Mouse (Mus musculus): Measurements from ENCODE around the gene Nkx2-3.

Nkx2-3 gene

DNA sequence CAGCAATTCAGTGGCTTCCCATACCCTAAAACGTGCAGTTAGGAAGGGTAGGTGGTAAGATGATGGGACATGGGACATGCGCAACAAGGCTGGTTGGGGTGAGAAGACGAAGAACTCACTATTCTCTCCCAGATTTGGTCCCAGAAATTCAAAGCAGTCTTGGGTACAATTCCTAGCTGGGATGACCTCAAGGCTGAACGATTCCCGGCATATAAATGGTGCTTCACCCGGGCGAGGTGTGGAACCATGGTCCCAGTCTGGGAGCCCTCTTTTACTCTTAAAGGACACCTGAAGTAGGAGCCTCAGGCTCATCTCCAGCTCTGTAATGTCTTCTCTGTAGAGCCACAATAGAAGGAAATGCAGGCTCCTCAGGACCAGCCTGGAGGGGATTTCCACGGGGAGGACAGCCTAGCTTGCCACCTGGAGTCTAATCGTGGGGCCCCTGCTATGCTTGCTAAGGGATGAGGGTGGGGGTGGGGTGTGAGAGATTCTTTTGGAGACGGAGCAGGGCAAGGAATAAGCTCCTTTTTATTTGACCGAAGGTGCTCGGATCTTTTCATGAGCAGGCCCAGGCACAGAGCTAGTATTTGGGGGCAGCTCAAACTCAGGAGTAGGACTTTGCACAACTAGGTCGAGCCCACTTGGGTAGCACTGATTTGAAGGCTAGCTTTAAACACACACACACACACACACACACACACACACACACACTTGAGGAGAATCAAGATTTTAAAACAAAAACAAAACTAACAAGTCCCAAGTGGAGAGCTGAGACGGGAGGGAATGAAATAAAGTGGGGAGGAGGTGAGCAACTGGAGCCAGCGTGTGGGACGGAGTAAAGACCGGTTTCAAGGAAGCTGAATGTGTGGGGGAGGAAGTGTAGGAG lies 6.2 kb upstream of the Nkx2-3 start:
- no peak for DNase-seq

DNA sequence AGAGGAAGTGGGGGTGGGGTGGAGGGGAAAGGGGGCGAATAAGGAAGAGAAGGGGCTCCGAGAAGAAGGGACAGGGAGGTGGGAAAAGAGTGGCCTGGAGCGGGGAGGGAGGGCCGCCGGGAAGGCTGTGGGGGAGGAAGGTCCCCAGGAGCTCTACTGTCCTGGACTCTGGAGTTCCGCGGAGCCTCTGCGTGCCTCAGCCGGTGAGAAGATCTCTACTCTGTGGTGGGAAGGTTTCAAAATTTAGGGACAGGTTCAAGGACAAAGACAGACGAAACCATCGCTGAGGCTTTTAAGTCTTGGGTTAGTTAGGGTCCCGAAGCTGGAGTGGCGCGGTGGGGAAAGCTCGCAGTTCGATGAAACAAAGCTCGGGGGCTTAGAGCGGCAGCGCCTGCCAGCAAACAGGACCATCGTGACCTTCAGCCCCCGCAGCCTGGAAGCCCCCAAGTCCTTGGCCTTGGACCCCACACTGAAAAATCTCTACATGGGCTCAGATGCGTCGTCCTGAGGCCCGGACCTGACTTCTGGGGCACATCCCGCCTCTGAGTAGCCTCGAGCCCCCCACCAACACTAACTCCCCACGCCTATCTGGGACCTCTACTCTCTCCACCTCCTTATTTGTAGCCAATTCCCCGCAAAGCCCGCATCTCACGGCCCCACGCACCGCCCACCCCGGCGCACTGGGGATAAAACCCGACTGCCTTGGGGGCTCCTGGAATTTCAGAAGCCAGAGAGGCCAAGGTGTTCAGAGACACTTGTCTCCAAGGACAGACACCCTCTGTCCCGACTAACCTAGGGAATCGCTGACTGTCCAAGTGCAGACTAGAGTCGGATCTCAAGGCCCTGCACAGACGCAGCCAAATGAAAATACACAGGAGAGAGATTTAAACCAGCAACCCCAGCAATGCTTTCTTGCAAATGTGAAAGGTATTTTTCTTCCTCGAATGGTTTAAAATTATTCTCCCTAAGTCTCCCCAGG lies 5.3 kb upstream of the Nkx2-3 start:
- DNase-seq = no peak

DNA sequence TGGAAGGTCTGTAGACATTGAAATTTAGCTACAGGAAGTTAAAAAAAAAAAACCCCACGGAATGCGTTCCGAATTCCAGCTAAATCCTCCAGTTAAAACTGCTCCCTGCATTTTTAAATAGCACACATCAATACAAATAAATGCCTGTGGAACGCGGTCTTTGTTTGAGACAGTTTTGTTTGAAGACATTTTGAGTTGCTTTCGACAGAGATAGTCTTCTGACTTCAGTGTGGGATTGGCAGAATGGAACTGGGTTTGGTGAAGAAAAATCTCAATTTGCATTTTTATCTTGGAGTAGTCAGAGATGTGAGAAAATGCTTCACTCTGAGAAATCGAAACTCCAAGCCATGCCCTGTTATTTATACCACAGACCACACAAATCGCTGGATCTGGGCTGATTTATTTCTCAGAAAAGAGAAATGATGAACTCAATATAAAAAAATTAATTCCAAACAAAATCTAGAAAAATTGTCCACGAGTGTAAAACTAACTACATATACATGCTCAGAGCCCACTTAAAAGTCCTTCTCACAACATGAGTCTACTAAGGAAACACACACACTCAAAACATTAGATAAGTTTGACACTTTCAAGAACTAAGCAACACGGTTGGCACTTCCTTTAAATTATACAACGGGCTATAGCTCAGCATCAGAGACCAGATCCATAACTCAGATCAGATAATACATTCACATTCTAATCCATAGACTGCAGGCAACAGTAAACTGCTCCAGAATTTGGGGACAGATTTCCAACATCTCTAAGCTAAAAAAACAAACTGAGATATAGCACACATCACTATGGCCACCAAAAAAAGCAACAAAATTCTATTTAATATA lies 4.1 kb upstream of the Nkx2-3 start:
- no peak for DNase-seq

DNA sequence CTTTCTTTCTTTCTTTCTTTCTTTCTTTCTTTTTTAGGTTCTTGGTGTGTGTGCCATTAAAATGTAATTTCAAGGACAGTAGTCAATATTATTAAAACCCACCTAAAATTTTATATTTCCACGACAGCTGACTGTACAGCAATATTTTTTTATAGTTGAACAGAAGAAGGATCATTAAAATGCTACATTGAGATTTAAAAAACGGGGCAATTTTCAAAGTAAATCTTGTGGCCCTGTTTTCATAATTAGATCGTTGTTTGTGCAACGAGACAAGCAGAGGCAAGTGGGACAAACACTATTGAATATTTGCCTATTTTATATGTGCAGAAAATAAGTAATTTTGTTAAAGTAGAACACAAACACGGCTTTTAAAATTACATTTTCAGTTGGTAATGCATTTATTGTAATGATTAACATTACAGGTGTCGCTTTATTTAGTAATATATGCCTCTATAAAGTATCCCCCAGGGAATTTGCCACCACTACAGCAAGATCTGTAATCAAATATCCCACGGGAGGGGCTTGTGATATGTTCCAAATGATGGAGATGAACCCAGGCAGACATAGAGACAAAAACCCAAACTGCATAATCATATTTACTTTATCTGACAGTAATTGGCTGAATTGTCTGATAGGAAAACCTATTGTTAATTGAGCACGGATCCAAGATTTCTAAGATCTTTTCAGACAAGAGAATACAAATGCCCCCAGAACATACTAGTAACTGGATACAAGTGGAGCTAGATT lies 3.2 kb upstream of the Nkx2-3 start:
- DNase-seq = no peak

DNA sequence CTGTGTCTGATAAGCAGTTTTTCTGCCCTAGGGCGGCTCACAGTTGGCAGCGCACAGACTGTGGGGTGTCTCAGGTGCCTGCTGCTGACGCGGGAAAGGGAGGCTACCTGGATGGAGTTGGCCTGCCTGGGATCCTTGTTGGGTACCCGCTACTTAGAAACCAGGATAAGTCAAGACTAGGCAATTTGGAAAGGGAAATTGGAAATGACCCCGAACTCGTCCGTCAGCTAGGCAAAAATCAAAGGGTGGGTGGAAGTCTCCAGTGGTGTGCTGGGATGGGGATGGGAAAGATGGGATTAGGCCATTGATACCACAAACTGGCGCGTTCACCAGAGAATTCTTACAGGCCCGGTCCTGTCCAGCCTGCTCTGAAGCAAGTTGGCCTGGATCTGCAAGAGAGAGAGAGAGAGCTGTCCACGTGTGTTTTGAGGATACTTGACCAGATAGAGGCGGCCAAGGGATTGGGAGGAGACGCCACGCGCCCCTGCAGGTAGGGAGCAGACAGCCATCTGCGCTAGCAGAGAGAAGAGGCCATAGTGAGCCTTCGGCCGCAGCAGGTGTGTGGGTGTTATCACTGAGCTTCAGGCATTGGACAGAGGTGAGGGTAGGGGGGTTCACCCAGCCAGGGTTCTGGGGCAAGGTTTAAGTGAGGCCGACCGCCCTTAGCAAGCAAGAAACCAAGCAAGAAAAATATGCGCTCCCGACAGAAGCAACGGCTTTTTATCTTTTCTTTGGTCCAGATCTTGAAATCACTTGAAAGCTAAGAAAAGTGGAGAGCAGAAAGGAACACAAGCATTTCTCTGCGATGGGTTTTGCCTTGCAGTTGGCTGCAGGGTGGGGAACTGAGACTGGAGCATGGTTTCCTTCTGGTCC lies 2.4 kb upstream of the Nkx2-3 start:
- no peak for DNase-seq

DNA sequence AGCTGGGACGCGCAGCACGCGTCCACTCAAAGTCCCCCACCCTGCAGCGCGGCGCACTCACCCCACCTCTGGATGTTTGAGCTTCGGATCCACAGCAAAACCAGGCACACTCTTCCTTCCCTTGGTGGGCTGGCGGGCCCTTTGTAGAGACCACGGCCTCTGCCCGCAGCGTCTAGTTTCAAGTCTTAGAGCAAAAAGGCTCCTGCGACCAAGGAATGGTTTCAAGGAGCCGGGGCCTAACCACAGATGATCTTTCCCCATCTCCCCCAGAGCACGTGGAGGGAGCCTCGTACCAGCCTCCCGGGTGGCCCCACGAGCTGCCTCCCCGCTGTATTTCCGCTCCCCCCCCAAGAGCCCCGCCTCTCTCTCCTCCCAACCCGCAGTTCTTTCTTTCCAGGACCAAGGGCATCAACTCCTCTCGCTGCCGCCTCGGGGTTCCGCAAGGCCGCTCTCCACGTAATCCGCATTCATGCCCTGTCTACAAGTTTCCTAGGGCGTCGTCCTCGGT lies 1.7 kb upstream of the Nkx2-3 start:
- DNase-seq = no peak

DNA sequence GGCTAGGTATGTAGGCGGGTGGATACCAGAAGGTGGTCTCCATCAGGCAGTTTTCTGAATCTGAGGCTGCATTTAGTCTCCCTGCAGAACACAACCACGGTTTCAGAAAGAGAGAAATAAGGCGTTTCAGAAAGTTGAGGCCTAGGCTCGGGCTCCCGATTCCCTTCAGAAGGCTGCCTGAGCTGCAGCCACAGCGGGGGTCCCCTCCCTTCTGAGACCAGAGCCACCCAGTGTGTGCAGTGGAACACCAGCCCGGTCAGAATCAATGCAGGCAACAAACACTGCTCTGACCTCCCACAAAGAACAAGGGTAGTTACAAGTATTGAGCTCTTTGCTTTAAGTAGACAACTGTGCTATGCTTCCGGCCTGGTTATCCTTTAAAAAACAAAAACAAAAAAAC lies 1.0 kb upstream of the Nkx2-3 start:
- DNase-seq = no peak

DNA sequence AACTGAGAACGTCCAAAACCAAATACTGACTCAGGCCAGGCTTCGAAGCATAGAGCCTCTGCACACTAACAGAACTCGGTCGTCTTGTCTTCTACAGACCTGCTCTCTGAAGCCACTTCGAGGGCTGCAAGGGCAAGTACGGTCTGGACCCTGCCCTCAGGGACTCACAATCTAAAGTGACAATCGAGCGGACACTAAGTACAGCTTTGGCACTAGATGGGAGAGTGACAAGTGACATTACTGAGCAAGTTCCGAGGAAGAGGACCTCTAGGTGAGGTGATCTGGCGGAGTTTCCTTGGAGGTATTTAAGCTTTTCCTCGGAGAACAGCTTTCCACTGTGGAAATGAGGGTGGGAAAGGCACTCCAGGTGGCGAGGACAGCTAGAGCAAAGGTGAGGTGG lies 564 bp upstream of the Nkx2-3 start:
- no peak for DNase-seq

DNA sequence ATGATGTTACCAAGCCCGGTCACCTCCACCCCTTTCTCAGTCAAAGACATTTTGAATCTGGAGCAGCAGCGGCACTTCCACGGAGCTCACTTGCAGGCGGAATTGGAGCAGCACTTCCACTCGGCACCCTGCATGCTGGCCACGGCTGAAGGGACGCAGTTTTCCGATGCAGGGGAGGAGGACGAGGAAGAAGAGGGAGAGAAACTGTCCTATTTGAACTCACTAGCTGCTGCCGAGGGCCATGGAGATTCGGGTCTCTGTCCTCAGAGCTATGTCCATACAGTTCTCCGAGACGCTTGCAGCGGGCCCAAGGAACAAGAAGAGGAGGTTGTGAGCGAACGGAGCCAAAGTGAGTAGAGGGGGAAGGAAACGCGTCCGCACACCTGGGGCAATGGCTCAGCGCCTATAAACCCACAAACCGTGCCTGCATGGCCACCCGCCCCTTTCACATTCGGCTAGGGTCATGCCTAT lies 411 bp downstream of the Nkx2-3 start:
- no peak for DNase-seq

DNA sequence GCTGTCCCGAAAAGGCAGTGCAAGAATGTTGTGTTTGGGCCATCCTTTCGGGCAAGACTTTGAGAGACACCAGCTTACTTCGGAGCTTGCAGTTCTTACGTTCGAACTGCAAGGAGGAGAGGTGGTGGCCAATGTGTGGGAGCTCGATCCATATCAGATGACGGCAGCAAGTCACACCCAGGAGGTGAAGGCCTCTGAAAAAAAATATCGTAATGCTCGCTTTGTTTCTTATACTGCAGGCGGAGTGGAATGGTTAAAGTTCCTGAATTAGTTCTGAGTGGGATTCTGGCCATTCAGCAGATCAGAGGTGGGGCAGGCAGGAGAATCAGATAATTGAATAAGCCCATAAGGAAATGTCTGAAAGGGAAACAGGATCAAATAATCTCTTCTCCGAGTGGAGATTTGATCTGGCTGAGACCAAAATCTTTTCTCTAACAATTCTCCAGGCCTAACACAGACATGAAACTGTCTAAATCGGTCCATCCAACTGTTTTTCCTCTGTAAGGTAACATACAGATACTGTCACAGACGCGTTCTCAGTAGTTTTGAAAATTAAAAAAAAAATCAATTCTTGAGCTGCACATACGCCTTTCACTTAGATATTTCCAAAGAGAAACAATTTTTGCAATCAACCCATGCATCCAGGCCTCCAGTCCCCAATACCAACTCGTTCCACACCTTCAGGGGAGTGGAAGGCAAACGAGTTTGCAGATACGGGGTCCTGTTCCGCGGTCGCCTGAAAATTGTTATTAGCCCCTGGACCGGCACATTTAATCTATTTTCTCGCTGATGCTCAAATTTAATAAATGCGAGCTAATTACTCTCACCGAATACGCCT lies 1.4 kb downstream of the Nkx2-3 start:
- no peak for DNase-seq

DNA sequence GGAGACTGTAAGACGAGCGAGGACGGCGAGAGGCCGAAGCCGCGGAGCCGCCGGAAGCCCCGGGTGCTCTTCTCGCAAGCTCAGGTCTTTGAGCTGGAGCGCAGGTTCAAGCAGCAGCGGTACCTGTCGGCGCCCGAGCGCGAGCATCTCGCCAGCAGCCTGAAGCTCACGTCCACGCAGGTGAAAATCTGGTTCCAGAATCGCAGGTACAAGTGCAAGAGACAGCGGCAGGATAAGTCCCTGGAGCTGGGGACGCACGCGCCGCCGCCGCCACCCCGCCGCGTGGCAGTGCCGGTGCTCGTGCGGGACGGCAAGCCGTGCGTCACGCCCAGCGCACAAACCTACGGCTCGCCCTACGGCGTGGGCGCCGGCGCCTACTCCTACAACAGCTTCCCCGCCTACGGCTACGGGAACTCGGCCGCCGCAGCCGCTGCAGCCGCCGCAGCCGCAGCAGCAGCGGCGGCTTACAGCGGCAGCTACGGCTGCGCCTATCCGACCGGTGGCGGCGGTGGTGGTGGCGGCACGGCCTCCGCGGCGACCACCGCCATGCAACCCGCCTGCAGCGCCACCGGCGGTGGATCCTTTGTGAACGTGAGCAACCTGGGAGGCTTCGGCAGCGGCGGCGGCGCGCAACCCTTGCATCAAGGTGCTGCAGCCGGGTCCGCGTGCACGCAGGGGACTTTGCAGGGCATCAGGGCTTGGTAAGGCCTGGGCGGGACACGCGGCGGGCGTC lies 2.4 kb downstream of the Nkx2-3 start:
- DNase-seq = peak; percentile 26 to 28

DNA sequence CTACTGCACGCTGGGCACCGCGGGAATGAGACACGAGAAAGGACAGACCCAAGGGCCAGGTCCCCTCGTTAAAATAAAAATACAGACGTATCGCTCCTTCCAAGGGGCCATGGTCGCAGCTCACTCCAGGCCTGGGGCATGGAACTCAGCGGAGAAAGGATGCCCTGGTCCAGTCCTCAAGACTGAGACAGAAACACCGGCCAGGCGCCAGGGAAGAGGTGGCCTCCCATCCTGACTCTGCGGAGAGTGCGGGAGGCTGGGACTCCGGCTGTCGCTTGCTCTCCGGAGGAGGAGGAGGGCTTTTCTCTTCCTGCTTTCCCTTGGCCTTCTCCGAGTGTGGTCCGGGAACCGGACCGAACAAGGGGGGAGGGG lies 2.9 kb downstream of the Nkx2-3 start:
- DNase-seq = no peak

DNA sequence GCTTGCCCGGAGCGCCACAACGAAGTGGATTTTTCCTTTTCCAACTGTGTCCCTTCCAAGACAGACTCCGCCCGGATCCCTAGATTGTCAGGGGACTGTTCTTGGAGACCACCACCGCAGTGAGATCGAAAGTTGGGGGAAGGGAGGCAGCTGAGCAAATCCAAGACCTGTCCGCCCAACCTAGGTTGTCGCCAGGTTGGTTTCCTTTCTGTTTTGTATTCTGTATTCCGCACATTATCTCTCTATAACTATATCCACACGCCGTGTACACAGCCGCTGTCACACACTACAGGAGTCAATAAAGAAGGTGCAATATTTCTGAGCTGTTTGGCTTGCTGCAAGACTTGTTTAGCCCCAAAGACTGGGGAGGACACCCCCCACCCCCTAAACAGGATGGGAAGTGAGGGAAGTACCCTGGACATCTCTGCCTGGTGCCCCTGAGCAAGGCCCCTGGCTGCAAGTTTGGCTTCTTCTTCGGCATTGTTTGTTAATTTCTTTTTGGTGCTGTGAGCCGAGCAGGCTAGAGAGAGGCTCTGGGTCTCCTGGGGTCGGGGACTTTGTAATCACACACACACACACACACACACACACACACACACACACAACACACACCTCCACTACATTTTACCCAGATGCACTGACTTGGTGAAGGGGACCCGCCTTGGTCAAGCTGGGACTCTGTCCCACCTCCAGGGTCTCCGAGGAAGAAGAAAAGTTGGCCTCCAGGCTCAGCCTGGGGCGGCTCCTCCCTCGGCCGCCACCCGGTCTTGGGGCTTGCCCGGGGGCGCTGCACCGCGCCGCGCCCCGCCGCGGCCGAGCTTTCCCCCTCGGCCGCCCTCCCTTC lies 3.7 kb downstream of the Nkx2-3 start:
- DNase-seq = no peak

DNA sequence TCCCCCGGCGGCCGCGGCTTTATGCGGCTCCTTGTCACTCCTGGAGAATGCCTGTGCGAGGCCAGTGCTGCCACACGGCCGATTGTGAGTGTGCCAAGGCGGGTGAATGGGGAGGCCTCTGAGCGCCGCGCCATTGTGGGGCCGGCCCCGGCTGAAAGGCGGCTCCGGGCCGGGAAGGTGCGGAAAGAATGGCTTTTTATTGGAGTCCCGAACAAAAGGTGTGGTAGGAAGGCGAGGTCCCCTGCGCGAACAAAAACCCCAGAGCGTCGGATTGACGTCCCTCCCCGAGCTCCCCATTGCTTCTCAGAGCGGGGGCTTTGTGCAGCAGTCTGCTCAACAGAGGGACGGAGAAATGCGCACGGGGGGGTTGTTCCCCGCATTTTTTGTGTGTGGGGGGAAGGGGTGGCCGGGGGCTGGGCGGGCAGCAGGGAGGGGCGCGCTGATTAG lies 4.3 kb downstream of the Nkx2-3 start:
- no peak for DNase-seq

DNA sequence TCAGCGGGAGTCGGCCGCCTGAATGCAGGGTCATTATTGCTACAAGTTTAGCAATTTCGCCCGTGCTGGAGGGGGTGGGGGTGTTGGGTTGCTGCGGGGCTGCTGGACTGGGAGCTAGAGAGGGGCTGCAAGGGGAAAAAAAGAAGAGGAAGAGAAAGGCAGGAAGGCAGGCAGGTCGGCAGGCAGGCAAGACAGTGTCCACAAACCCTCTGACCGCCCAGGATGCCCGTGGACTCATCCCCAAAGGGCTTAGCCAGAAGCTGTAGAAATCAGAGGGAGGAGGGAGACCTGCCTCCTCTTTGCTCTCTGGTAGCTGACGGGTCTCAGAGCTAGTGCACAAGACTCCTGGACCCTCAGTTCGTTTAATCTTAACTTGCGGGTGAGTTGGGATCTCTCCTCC lies 4.8 kb downstream of the Nkx2-3 start:
- no peak for DNase-seq

DNA sequence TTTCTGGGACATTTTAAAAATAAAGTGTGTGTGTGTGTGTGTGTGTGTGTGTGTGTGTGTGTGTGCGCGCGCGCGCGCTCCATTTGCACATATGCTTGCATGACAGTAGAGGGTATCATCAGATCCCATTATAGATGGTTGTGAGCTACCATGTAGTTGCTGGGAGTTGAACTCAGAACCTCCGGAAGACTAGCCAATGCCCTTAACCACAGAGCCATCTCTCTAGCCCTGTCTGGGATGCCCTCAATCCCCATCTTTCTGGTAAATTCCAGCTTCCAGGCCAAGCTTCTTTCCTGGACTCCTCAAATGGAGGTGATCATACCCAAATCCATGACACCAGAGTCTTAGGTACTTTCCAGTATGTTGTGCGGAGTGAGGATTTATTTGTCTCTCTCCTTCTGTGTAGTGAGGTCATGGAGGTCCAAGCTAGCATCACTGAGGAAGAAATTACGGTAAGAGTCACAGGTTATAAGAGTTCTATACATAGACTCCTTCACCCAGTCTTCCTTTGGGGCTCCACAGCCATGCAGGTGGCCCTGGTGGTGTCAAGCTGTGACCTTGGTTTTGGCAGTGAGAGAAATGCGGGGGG lies 5.7 kb downstream of the Nkx2-3 start:
- no peak for DNase-seq

DNA sequence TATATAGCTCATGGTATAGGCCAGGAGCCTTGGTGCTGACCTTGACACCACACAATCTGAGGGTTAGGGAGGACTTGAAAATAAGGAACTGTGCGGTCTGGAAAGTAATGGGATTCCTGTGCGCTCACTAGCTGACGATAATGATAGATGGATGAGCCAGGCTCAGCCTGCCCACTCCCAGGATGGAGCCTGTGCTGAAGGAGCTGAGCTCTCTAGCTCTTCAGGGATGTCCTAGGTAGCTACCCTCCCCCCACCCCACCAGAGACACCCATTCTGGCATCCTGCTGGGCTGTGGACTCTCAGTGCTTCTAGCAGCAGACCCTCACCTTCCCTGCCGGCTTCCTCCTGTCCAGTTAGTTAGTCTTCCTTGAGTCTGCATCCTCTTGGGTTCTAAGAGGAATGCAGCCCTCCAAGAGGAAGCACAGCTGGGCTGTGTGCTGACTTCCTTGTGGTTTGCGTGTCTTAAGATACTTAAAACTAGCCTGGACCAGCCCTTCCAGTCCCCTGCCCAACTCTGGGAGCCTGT lies 6.4 kb downstream of the Nkx2-3 start:
- no peak for DNase-seq
